Mouse (Mus musculus): ENCODE measurements around the gene Hsd17b1. TPM values are rescaled to one million over a fixed set of nuclear protein-coding genes. Genes with fewer than 3 reads are reported as not detected.
A peak's percentile ranks its signal among the peaks of the same experiment; 100 is the strongest.

Gene Hsd17b1
- polyA plus RNA-seq, 1 experiment = not detected

- peaks cover 22% of the 10 kb centered on the region for H3K79me2 ChIP-seq (ENCODE audit: control insufficient read depth, insufficient read depth)
- H3K36me3 ChIP-seq (ENCODE audit: control insufficient read depth, insufficient read depth) = peaks cover 10% of the 10 kb centered on the region
- no peaks in the 10 kb centered on the region for H3K27me3 ChIP-seq (ENCODE audit: control insufficient read depth, insufficient read depth, insufficient read length)
- TF ChIP-seq CEBPB (IDR thresholded peaks at IDR 0.05; ENCODE audit: low read depth) (no peak), MAX (IDR thresholded peaks at IDR 0.05) (peak; percentile 79)
- H3K4me3 ChIP-seq (ENCODE audit: insufficient read depth, poor library complexity, severe bottlenecking) = peak within 1 kb of the TSS; percentile 95
- H3ac ChIP-seq (ENCODE audit: control insufficient read depth, insufficient read length, low read depth) = peak within 1 kb of the TSS; percentile 77
- peaks cover 8% of the 10 kb centered on the region for H3K79me3 ChIP-seq (ENCODE audit: low read depth)
These were observed 4.2 kb downstream of the Hsd17b1 start, which contains the start of gene Coasy for GRCm38 (mm10) chr11:101082208-101083082. Gene Coasy (plus strand): TSS chr11:101082565.

GRCm38 (mm10) chr11:101083083-101083697, 5.0 kb downstream of the Hsd17b1 start:
- Histone ChIP-seq H3K79me3 (ENCODE audit: low read depth) (peaks cover 8% of the 10 kb centered on the region), H3K4me3 (ENCODE audit: insufficient read depth, poor library complexity, severe bottlenecking) (peak overlapping the region; percentile 95), H3ac (ENCODE audit: control insufficient read depth, insufficient read length, low read depth) (peak overlapping the region; percentile 45), H3K27me3 (ENCODE audit: control insufficient read depth, insufficient read depth, insufficient read length) (no peaks in the 10 kb centered on the region), H3K79me2 (ENCODE audit: control insufficient read depth, insufficient read depth) (peaks cover 29% of the 10 kb centered on the region), H3K36me3 (ENCODE audit: control insufficient read depth, insufficient read depth) (peaks cover 10% of the 10 kb centered on the region)
- TF ChIP-seq MAX (IDR thresholded peaks at IDR 0.05) = no peak
- peak; percentile 28 for TF ChIP-seq MYOD1 (IDR thresholded peaks at IDR 0.05; ENCODE audit: control insufficient read depth, insufficient read length, low read depth)

- Histone ChIP-seq H3K36me3 (ENCODE audit: control insufficient read depth, insufficient read depth) (peaks cover 13% of the 10 kb centered on the region), H3K79me2 (ENCODE audit: control insufficient read depth, insufficient read depth) (peaks cover 31% of the 10 kb centered on the region), H3K79me3 (ENCODE audit: low read depth) (peaks cover 8% of the 10 kb centered on the region), H3K4me3 (ENCODE audit: insufficient read depth, poor library complexity, severe bottlenecking) (no peak overlapping the region), H3K27me3 (ENCODE audit: control insufficient read depth, insufficient read depth, insufficient read length) (no peaks in the 10 kb centered on the region), H3ac (ENCODE audit: control insufficient read depth, insufficient read length, low read depth) (no peak overlapping the region)
- TF ChIP-seq MYOG (IDR thresholded peaks at IDR 0.05; ENCODE audit: control insufficient read depth, extremely low read depth, insufficient read length) = no peak
These were observed 6.0 kb downstream of the Hsd17b1 start for GRCm38 (mm10) chr11:101084246-101084645.

GRCm38 (mm10) chr11:101084811-101085210, 6.6 kb downstream of the Hsd17b1 start:
- H3K4me3 ChIP-seq (ENCODE audit: insufficient read depth, poor library complexity, severe bottlenecking) = no peak overlapping the region
- no peak for TF ChIP-seq MAX (IDR thresholded peaks at IDR 0.05)
- no peak for TF ChIP-seq USF1 (IDR thresholded peaks at IDR 0.05; ENCODE audit: low read depth)
- TF ChIP-seq MYOD1 (IDR thresholded peaks at IDR 0.05; ENCODE audit: control insufficient read depth, insufficient read length, low read depth) = no peak
- no peak for TF ChIP-seq CEBPB (IDR thresholded peaks at IDR 0.05; ENCODE audit: low read depth)
- no peak for TF ChIP-seq FOSL1 (IDR thresholded peaks at IDR 0.05; ENCODE audit: insufficient read depth, low read length, poor library complexity, severe bottlenecking)
- no peak for TF ChIP-seq MYOG (IDR thresholded peaks at IDR 0.05; ENCODE audit: control insufficient read depth, extremely low read depth, insufficient read length)
- TF ChIP-seq CTCF (IDR thresholded peaks at IDR 0.05; ENCODE audit: control insufficient read depth, insufficient read depth, insufficient read length) = no peak

GRCm38 (mm10) chr11:101085617-101086322, 7.6 kb downstream of the Hsd17b1 start:
- Histone ChIP-seq H3K36me3 (ENCODE audit: control insufficient read depth, insufficient read depth) (peaks cover 28% of the 10 kb centered on the region), H3K4me3 (ENCODE audit: insufficient read depth, poor library complexity, severe bottlenecking) (no peak overlapping the region)

More at GRCm38 (mm10) chr11:101084811-101085210, 6.6 kb downstream of the Hsd17b1 start:
- H3K36me3 ChIP-seq (ENCODE audit: control insufficient read depth, insufficient read depth) = peaks cover 19% of the 10 kb centered on the region
- H3K79me3 ChIP-seq (ENCODE audit: low read depth) = peaks cover 8% of the 10 kb centered on the region
- H3ac ChIP-seq (ENCODE audit: control insufficient read depth, insufficient read length, low read depth) = no peak overlapping the region
- H3K79me2 ChIP-seq (ENCODE audit: control insufficient read depth, insufficient read depth) = peaks cover 31% of the 10 kb centered on the region
- no peaks in the 10 kb centered on the region for H3K27me3 ChIP-seq (ENCODE audit: control insufficient read depth, insufficient read depth, insufficient read length)

GRCm38 (mm10) chr11:101086323-101086674, 8.1 kb downstream of the Hsd17b1 start:
- Histone ChIP-seq H3ac (ENCODE audit: control insufficient read depth, insufficient read length, low read depth) (no peak overlapping the region), H3K4me3 (ENCODE audit: insufficient read depth, poor library complexity, severe bottlenecking) (no peak overlapping the region), H3K79me2 (ENCODE audit: control insufficient read depth, insufficient read depth) (peaks cover 31% of the 10 kb centered on the region), H3K36me3 (ENCODE audit: control insufficient read depth, insufficient read depth) (peaks cover 34% of the 10 kb centered on the region), H3K27me3 (ENCODE audit: control insufficient read depth, insufficient read depth, insufficient read length) (no peaks in the 10 kb centered on the region), H3K79me3 (ENCODE audit: low read depth) (peaks cover 8% of the 10 kb centered on the region)
- TF ChIP-seq FOSL1 (IDR thresholded peaks at IDR 0.05; ENCODE audit: insufficient read depth, low read length, poor library complexity, severe bottlenecking) = no peak
- no peak for TF ChIP-seq USF1 (IDR thresholded peaks at IDR 0.05; ENCODE audit: low read depth)
- TF ChIP-seq CEBPB (IDR thresholded peaks at IDR 0.05; ENCODE audit: low read depth) = no peak
- TF ChIP-seq MYOD1 (IDR thresholded peaks at IDR 0.05; ENCODE audit: control insufficient read depth, insufficient read length, low read depth) = no peak
- no peak for TF ChIP-seq MAX (IDR thresholded peaks at IDR 0.05)
- TF ChIP-seq CTCF (IDR thresholded peaks at IDR 0.05; ENCODE audit: control insufficient read depth, insufficient read depth, insufficient read length) = no peak
- TF ChIP-seq MYOG (IDR thresholded peaks at IDR 0.05; ENCODE audit: control insufficient read depth, extremely low read depth, insufficient read length) = no peak

More at GRCm38 (mm10) chr11:101085617-101086322, 7.6 kb downstream of the Hsd17b1 start:
- Histone ChIP-seq H3ac (ENCODE audit: control insufficient read depth, insufficient read length, low read depth) (no peak overlapping the region), H3K79me2 (ENCODE audit: control insufficient read depth, insufficient read depth) (peaks cover 31% of the 10 kb centered on the region), H3K79me3 (ENCODE audit: low read depth) (peaks cover 8% of the 10 kb centered on the region), H3K27me3 (ENCODE audit: control insufficient read depth, insufficient read depth, insufficient read length) (no peaks in the 10 kb centered on the region)
- no peak for TF ChIP-seq CTCF (IDR thresholded peaks at IDR 0.05; ENCODE audit: control insufficient read depth, insufficient read depth, insufficient read length)
- TF ChIP-seq USF1 (IDR thresholded peaks at IDR 0.05; ENCODE audit: low read depth) = no peak
- no peak for TF ChIP-seq MAX (IDR thresholded peaks at IDR 0.05)
- TF ChIP-seq FOSL1 (IDR thresholded peaks at IDR 0.05; ENCODE audit: insufficient read depth, low read length, poor library complexity, severe bottlenecking) = no peak
